Mouse (Mus musculus) T-cell, adult 2 months (primary cell): ENCODE results near the gene Pcf11.

Experiments
- DNase-seq: peaks from one replicate; pipeline ENCODE4 v3.0.0; 2022; ENCODE audit warnings: low spot score

Pcf11 gene

DNA sequence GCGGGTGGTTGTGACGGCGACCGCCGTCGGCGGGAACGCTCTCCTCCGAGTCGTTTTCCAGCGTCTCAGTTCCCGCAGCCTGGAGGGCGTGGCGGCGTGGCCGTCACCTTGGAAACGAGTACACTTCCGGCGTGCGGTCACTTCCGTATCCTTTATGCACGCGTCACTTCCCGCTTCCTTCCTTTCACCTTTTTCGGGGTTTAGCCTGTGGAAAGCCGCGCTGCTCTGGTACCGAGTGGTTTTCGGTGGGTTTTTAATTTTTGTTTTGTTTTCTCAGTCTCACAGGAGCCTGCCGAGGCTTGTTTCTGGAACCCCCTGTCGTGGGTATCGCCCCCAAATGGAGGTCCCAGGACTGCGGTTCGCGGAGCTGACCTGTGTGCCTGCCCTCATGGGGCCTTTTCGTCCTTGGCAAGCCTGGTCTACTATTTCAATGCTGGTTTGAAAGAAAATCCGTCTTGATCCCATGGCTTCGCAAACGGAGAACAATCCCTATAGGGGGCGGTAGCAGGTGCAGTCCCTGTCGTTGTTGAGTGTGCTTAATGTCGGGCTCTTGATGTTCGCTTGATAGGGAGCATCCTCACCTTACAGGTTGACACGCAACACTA lies 32.6 kb downstream of the Pcf11 start, which contains the start of gene Ankrd42:
Gene Ankrd42, minus strand, starts transcription at position 122 of the 605 bp plus-strand sequence.
- peak; percentile 89 for DNase-seq

DNA sequence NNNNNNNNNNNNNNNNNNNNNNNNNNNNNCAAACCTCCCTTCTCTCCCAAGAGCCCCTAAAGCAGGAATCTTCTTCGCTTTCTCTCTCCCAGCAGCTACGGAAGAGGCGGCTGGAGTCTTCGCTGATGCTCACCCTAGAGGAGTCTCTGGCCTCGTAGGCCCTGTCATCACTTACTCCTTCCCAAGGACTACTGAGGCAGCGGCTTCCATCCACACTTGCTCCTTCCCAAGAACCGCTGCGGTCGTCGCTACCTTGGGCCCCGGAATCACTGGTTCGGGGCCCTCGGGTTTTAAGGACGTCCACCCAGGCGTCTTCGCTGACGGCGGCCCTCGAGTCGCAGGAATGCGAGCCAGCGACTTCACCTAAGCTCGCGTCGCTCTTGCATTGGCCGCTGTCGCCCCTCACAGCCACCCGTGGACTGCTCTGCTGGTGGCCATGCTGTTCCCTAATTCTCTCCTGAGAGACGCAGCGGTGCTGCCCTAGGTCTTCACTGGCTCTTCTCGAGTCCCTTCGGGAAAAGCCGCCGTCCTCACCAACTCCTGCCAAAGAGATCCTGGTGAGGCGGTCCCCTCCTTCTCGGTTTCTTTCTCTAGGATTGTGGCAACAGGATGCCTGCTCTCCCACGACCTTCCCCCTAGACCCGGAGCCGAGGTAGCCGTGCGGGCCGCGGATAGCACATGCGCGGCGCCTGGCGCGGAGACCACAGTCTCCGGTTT lies 33.3 kb downstream of the Pcf11 start:
- DNase-seq = no peak

DNA sequence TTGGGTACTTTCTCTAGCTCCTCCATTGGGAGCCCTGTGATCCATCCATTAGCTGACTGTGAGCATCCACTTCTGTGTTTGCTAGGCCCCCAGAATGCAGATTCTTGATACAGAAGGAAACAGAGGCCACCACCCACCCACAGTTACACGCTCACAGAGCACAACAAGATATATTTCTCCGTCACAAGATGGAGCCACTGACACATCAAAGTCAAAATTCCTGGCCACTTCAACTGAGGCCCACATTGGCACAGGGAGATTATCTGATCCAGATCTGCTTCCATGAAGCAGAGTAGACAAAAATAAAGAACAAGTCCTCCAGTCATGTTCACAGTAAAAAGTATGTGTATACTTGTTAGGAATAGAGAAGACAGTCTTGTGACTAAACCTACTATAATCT lies 39.6 kb downstream of the Pcf11 start:
- no peak for DNase-seq

DNA sequence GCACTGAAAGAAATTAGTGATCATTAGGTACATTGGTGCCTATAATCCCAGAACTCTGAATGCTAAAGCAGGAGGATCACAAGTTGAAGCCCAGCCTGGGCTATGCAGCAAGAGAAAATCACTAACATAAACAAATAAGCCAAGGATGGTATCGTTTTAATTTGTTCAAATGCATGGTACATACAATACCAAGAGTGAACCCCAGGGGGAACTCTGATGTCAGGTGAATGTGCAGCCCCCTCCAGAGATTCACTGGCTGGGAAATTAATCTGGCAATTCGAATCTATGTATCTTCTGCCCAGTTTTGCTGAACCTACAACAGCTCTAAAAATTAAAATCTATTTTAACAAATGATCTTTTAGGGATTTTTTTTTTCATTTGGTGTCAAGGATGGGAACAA lies 45.2 kb downstream of the Pcf11 start:
- DNase-seq = peak; percentile 11

DNA sequence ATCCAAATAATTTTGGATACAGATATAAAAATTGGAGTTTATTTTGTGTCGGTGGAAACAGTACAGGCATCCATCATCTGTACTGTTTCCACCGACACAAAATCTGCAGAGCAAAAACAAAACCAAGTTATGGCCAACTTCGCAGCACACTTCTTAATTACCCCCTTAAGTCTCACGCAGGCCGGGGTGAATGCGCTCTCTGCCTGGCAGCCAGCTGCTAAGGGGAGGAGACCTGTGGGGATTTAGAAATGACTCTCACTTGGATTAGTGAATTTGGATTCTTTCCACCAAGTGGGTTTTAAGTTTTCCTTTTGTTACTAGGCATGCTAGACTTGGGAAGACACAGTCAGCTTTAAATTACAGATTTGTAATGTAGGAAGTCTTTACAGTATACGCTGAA lies 58.9 kb downstream of the Pcf11 start:
- no peak for DNase-seq

DNA sequence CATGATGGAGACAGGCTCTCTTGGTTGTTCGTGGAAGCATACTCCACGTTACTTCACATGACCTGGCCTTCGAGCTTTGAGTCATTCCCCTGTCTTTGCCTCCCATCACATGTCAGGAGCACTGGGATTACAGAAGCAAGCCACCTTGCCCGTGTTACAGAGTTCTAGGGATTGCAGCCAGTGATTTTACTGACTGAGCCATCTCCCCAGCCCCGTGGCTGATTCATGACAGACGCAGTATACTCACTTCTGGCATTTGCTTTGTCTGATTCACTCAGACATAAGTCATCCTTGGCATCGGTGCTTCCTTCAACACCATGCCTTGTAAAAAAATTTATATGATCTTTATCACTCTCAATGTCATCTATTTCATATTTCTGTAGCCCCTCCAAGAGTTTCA lies 64.8 kb downstream of the Pcf11 start:
- no peak for DNase-seq
